Mouse (Mus musculus): Measurements from ENCODE around the gene Tob2.

The Tob2 gene

DNA sequence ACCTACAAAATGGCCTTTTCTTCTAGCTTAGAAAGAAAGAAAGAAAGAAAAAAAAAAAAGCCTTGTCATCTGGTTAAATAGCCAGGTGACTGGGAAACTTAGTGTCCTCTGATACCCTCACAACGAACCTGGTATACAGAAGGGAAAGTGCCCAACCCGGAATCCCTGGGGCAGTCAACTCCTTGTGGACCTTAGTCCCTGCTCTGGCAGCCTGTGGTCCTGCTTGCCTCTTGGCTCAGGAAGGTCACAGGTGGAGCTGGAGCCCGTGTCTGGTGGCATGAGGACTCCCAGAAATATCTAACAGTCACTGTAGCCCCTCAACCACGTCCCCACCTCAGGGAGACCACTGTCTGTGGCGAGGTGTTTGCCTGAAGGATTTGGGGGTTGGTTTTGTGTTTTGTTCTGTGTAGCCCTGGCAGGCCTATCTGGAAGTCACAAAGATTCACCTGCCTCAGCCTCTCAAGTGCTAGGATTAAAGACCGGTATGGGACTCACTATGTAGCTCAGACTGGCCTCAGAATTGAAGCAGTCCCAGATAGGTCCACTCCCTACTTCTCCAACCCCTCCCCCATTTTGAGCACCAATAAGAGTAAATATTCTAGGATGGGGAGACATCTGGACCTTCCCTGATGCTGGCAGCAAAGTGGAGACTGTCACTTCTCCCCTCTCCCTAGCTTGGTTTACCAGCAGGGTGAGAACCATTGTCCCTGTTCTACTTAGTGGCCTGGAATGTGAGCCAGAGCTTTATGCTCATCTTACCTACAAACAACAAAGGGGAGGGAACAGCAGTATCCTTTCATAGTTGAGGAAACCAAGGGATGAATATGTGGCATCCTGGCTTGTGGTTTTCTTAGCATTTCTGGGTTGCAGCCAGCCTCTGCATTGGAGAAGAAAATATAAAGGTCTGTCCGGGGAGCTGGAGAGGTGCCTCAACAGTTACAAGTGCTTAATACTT, 21.4 kb downstream of the Tob2 start:
- no peak for DNase-seq (ENCODE audit: low read depth)

GRCm38 (mm10) chr15:81836124-81836821, 22.3 kb downstream of the Tob2 start:
- DNase-seq (ENCODE audit: low read depth) = peak; percentile 72

GRCm38 (mm10) chr15:81835007-81835880, 23.4 kb downstream of the Tob2 start:
- no peak for DNase-seq (ENCODE audit: low read depth)

DNA sequence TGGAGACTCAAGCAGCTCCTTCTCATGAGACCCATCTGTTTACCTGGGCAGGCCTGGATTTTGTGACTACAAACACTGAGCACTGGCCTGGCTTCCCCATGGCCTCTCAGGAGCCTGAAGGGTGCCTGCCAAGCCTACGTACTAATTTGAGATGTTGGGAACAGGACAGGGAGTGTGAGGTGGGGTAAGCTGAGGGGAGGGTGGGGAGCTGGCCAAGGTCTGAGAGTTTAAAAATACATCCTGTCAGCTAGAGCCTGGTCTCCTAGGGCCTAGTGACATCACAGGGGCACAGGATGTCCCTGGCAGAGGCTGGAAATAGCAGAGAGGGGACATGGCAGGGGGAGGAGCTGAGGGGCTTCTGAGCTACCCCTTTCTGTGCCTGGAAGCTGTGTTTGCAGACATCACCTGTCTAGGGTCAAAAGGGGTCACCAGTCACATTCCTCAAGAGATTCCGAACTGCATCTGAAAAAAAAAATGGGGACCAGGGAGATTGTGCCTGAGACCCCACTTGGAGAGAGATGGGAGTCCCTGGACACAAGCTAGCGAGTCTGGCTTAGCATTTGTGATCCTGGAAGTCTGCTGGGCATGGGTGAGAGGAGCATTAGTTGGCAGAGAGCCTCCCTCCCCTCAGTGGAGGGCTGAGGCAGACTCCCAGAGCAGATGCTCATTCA, 24.3 kb downstream of the Tob2 start:
- DNase-seq (ENCODE audit: low read depth) = no peak

DNA sequence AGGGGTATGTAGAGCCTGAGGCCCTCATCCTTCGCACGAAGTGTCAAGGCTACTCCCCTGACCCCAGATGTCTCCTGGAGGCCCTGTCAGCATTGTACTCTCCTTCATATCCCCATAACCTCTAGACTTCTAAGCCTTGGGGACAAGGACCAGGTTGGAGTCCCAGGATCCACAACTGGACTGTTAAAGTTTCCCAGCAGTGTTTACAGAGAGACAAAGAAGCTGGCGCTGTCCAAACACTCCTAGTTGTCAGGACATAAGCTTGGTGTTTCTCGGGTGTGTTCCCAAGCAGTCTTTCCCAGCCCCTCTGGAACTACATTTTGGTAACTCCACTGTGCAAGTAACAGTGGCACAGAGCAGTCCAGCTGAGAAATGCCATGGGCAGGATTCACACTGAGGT, 25.1 kb downstream of the Tob2 start:
- DNase-seq (ENCODE audit: low read depth) = no peak

GRCm38 (mm10) chr15:81832219-81832618, 26.4 kb downstream of the Tob2 start:
- DNase-seq (ENCODE audit: low read depth) = no peak

DNA sequence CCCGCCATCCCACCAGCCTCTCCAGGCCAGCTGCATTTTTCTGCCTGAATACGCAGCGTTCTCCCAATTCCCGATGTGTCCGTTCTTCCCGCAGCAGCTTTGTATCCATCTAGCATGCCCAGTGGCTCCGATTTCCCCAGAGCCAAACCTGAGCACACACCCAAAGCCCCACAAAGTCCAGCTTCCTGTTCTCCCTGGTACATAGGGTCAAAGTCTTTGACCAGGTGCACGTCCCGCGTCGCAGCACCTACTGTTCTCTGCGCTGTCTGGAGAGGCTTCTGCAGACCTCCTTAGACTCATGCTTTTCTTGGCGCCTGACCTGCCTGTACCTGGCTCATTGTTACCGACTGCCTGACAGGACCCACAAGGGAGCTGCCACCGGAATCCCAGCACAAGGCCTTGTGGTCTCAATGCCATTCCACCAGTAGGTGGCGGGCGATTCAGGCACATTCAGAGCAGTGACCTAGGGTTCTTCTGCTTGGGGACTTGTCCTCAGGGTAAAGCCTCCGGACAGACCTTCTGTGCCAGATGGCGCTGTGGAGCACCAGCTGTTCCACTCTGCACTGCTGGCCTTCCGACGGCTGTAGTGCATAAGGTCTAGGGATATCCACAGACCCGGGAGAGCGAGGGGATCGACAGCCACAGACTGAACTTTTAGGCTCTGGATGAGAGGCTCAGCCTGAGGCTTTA, 27.3 kb downstream of the Tob2 start:
- DNase-seq (ENCODE audit: low read depth) = peak; percentile 84

- DNase-seq (ENCODE audit: low read depth) = no peak
Observed at GRCm38 (mm10) chr15:81830530-81830929, 28.1 kb downstream of the Tob2 start.

DNA sequence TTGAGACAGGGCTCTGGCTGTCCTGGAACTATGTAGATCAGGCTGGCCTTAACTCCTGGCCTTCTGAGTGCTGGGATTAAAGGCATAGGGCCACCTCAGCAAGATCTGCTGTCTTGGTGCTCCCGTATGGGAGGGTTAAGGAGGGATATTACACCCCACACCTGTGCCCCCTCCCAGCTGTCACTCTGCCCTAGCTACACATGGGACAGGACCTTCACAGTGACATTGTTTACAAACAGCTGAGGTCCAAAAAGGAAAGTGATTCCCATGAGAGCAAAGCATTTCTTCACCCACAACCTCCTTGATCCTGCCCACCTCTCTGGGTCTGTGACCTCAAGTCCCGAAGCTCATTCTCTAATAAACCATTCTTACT, 29.4 kb downstream of the Tob2 start:
- DNase-seq (ENCODE audit: low read depth) = no peak

- DNase-seq (ENCODE audit: low read depth) = no peak
Observed at GRCm38 (mm10) chr15:81828426-81829207, 30.0 kb downstream of the Tob2 start.

GRCm38 (mm10) chr15:81824832-81825231, 33.8 kb downstream of the Tob2 start:
- no peak for DNase-seq (ENCODE audit: low read depth)

DNA sequence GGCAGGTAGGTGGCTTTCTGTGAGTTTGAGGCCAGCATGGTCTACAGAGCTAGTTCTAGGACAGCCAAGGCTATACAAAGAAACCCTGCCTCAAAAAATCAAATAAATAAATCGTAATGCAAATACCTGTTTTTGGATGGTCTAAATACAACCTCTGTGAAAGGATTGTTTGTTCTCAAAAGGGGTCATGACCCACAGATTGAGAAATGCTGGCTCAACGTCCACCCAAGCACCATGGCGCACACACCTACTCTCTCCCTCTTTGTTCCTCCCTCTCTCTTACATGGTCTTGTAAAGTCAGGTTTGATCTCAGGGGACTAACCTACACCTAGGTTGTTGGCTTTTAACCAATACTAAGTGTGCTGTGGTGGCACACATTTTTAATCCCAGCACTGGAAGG, 36.0 kb downstream of the Tob2 start:
- no peak for DNase-seq (ENCODE audit: low read depth)

- DNase-seq (ENCODE audit: low read depth) = no peak
Observed at GRCm38 (mm10) chr15:81818404-81818803, 40.2 kb downstream of the Tob2 start.

GRCm38 (mm10) chr15:81814716-81815370, 43.8 kb downstream of the Tob2 start:
- DNase-seq (ENCODE audit: low read depth) = no peak

DNA sequence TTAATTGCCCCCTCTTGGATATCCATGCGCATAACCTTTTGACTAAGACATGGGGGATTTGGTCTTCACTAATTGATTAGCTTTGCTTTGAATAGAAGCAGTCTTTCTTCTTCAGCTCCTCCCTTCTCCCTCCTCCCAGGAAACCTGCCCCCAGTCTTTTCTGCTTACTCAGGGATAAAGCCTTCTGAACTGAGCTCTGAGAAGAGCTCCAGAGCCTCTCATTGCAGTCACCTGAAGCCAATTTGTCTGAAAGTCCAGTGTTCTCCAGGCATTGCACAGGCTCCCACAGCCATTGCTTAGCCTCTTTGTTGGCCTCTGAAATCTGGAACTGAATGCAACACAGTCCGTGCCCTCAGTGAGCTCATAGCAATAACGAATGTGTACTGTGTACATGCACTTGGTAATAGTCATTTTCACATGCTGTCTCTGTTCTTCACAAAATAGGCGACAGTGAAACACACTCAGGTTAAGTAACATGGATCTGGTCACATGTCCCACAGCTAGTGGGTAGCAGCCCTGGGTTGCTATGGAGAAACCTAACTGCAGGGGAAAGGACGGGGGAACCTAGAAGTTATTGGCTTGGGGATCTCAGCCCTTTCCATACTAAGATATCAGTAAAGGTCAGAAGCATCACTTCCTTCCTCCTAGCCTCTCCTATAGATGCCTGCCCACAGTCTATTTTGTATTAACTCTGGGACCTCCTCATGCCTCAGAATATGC, 44.5 kb downstream of the Tob2 start:
- no peak for DNase-seq (ENCODE audit: low read depth)

DNA sequence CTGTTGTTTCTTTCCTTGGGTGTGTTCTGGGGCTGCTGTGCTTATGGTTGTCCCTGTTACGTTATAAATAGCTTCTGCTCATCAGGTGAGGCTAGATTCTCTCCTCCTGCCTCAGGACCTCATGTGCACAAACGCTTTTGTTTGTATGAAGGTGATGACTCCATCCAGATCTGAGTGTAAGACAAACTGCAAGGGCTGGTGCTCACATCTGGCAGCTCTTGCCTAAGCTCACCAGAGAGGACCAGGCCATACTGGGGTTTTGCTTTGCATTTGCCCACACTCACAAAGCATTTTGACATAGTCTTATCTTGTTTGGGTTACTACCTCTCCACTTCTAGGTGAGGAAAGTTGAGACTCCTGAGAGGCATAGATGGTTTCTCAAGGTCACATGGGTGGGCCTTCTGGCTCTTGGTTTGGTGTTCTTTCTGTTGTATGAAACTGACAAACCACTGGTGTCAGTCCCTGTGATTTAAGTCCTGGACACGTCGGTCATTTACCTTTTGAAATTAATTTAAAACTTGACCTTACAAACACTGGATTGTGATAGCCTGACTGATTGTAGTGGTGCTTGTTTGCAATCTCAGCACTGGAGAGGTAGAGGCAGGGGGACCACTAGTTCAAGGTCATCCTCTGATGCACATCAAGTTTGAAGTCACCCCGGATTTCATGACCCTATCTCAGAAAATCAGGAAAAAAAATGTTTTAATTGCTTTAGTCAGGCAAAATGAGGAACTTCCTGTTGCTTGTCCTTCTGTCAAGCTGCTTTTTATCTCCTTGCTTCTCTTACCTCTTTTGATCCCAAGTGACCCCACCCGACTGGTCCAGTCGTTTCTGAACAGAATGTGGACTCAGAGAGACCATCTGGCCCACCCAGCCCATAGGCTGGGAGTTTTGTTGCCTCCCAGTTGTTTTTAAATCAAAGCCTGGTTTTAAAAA, 45.6 kb downstream of the Tob2 start:
- no peak for DNase-seq (ENCODE audit: low read depth)

- no peak for DNase-seq (ENCODE audit: low read depth)
Observed at GRCm38 (mm10) chr15:81812287-81812686, 46.3 kb downstream of the Tob2 start.

- DNase-seq (ENCODE audit: low read depth) = no peak
Observed at GRCm38 (mm10) chr15:81811599-81811996, 47.0 kb downstream of the Tob2 start.

Measured in fibroblast of lung, adult 2 months (primary cell).